Mouse (Mus musculus) CH12.LX (cell line): ENCODE results near the gene Chd4. TPM values are rescaled to one million over a fixed set of nuclear protein-coding genes. Genes with fewer than 3 reads are reported as not detected.

Source experiments
- DNase-seq: peaks from one replicate; pipeline ENCODE4 v3.0.0-alpha.2; 2013; ENCODE audit errors: extremely low read depth
- H3K27ac ChIP-seq: 2 replicates; pipeline ENCODE4 v1.5.1; 2012; ENCODE audit warnings: low read depth, mild to moderate bottlenecking, control low read depth, moderate library complexity; ENCODE audit not compliant: insufficient read depth
- H3K27me3 ChIP-seq: replicated peaks from 2 replicates; pipeline ENCODE3; 2012; ENCODE audit warnings: inconsistent platforms
- H3K36me3 ChIP-seq, 2 experiments: replicated peaks in 1 of 2; 2 replicates each; pipeline versions ENCODE3 to v1.6.1; 2012; ENCODE audit warnings: inconsistent platforms in 1 of 2, low read length in 1 of 2, mild to moderate bottlenecking in 1 of 2, mixed read lengths in 1 of 2, moderate library complexity in 1 of 2; ENCODE audit not compliant: control insufficient read depth in 1 of 2, insufficient read depth in 1 of 2
- H3K4me1 ChIP-seq, 2 experiments: 2 replicates each; pipeline ENCODE4 v1.6.1; 2012; ENCODE audit warnings: inconsistent platforms in 1 of 2, moderate library complexity in 1 of 2; ENCODE audit not compliant: insufficient read depth in 2 of 2, control insufficient read depth in 1 of 2
- H3K4me2 ChIP-seq: 2 replicates; pipeline ENCODE4 v1.6.1; 2012; ENCODE audit warnings: low read depth, mild to moderate bottlenecking, control low read depth; ENCODE audit not compliant: poor library complexity, insufficient read depth, severe bottlenecking
- H3K4me3 ChIP-seq, 3 experiments: fragments of 150-350 bp in 1 of 3; sonication (generic) in 1 of 3; replicated peaks in 1 of 3; 2 replicates each; pipeline versions ENCODE3 to v1.5.1; 2011 to 2012; ENCODE audit warnings: low read depth in 2 of 3, low read length in 2 of 3, mild to moderate bottlenecking in 2 of 3, moderate library complexity in 2 of 3, control low read depth in 1 of 3, improper control_type of control experiment in 1 of 3, inconsistent platforms in 1 of 3, mixed read lengths in 1 of 3; ENCODE audit not compliant: poor library complexity in 1 of 3
- H3K79me2 ChIP-seq: replicated peaks from 2 replicates; pipeline ENCODE4 v1.6.1; 2012; ENCODE audit warnings: mild to moderate bottlenecking, moderate library complexity; ENCODE audit not compliant: control insufficient read depth, poor library complexity, insufficient read depth, severe bottlenecking; ENCODE audit errors: extremely low read depth
- H3K9ac ChIP-seq: 2 replicates; pipeline ENCODE4 v1.6.1; 2012; ENCODE audit warnings: low read depth, mild to moderate bottlenecking, control low read depth, moderate library complexity; ENCODE audit not compliant: insufficient read depth
- H3K9me3 ChIP-seq: replicated peaks from 2 replicates; pipeline ENCODE3; 2012; ENCODE audit warnings: low read length, inconsistent platforms, mixed read lengths
- BHLHE40 ChIP-seq: IDR thresholded peaks from 2 replicates; pipeline ENCODE4 v1.6.1; 2011; ENCODE audit warnings: mild to moderate bottlenecking, low read depth, low read length, improper control_type of control experiment
- CHD2 ChIP-seq: IDR thresholded peaks from 2 replicates; pipeline ENCODE4 v1.6.1; 2011; ENCODE audit warnings: low read length, improper control_type of control experiment
- EP300 ChIP-seq: IDR thresholded peaks from 2 replicates; pipeline ENCODE4 v1.6.1; 2011; ENCODE audit warnings: low read length, improper control_type of control experiment
- ETS1 ChIP-seq: conservative IDR thresholded peaks from 2 replicates; pipeline ENCODE4 v1.6.1; 2012; ENCODE audit warnings: low read depth, mild to moderate bottlenecking, inconsistent platforms, low read length, improper control_type of control experiment, moderate library complexity
- GABPA ChIP-seq: IDR thresholded peaks from 2 replicates; pipeline ENCODE4 v1.6.1; 2012; ENCODE audit warnings: low read depth, low read length, improper control_type of control experiment, inconsistent platforms; ENCODE audit not compliant: insufficient replicate concordance
- HCFC1 ChIP-seq: IDR thresholded peaks from 2 replicates; pipeline ENCODE4 v1.6.1; 2012; ENCODE audit warnings: low read depth, mild to moderate bottlenecking, inconsistent platforms, low read length, improper control_type of control experiment
- IRF4 ChIP-seq: IDR thresholded peaks from 2 replicates; pipeline ENCODE4 v1.6.1; 2014; ENCODE audit warnings: low read depth, mild to moderate bottlenecking, inconsistent platforms, low read length, improper control_type of control experiment
- JUN ChIP-seq: IDR thresholded peaks from 2 replicates; pipeline ENCODE4 v1.6.1; 2011; ENCODE audit warnings: low read depth, mild to moderate bottlenecking, low read length, improper control_type of control experiment, moderate library complexity; ENCODE audit not compliant: insufficient read depth
- JUND ChIP-seq: conservative IDR thresholded peaks from 2 replicates; pipeline ENCODE4 v1.6.1; 2011; ENCODE audit warnings: low read depth, low read length, improper control_type of control experiment
- KAT2A ChIP-seq: IDR thresholded peaks from 2 replicates; pipeline ENCODE4 v1.6.1; 2012; ENCODE audit warnings: low read length, improper control_type of control experiment, inconsistent platforms; ENCODE audit not compliant: insufficient replicate concordance
- MAX ChIP-seq: IDR thresholded peaks from 2 replicates; pipeline ENCODE4 v1.6.1; 2011; ENCODE audit warnings: low read length, improper control_type of control experiment
- MAZ ChIP-seq: IDR thresholded peaks from 2 replicates; pipeline ENCODE4 v1.6.1; 2012; ENCODE audit warnings: low read depth, mild to moderate bottlenecking, inconsistent platforms, low read length, improper control_type of control experiment, moderate library complexity
- NELFE ChIP-seq: IDR thresholded peaks from 2 replicates; pipeline ENCODE4 v1.6.1; 2011; ENCODE audit warnings: low read depth, low read length, improper control_type of control experiment
- POLR2AphosphoS2 ChIP-seq: IDR thresholded peaks from 2 replicates; pipeline ENCODE4 v1.6.1; 2011; ENCODE audit warnings: low read depth, low read length, improper control_type of control experiment
- RAD21 ChIP-seq: IDR thresholded peaks from 2 replicates; pipeline ENCODE4 v1.6.1; 2011; ENCODE audit warnings: low read depth, mild to moderate bottlenecking, low read length, improper control_type of control experiment, moderate library complexity
- SIN3A ChIP-seq: IDR thresholded peaks from 2 replicates; pipeline ENCODE4 v1.6.1; 2012; ENCODE audit warnings: low read length, improper control_type of control experiment, inconsistent platforms
- SMC3 ChIP-seq: IDR thresholded peaks from 2 replicates; pipeline ENCODE4 v1.6.1; 2011; ENCODE audit warnings: low read depth, low read length, improper control_type of control experiment
- UBTF ChIP-seq: IDR thresholded peaks from 2 replicates; pipeline ENCODE4 v1.6.1; 2012; ENCODE audit warnings: low read depth, mild to moderate bottlenecking, inconsistent platforms, low read length, improper control_type of control experiment, moderate library complexity
- USF1 ChIP-seq: IDR thresholded peaks from 2 replicates; pipeline ENCODE4 v1.6.1; 2014; ENCODE audit warnings: low read depth, mild to moderate bottlenecking, inconsistent platforms, low read length, improper control_type of control experiment
- ZKSCAN1 ChIP-seq: IDR thresholded peaks from 2 replicates; pipeline ENCODE4 v1.6.1; 2012; ENCODE audit warnings: low read depth, inconsistent platforms, low read length, improper control_type of control experiment, borderline replicate concordance
- ZMIZ1 ChIP-seq: IDR thresholded peaks from 2 replicates; pipeline ENCODE4 v1.6.1; 2012; ENCODE audit warnings: low read depth, mild to moderate bottlenecking, inconsistent platforms, low read length, improper control_type of control experiment
- ZNF384 ChIP-seq: IDR thresholded peaks from 2 replicates; pipeline ENCODE4 v1.6.1; 2012; ENCODE audit warnings: low read depth, low read length, improper control_type of control experiment, inconsistent platforms
- dilution Hi-C: fragments of 300-500 bp; cut with MboI; formaldehyde crosslinking; loops from 2 replicates; pipeline ENCODE4 v1.14.3; 2020; ENCODE audit warnings: low sequenced_read_pairs; ENCODE audit not compliant: extremely low pct_unique_long_range_greater_than_20kb, extremely low pct_ligation_motif_present
- in situ Hi-C: fragments of 300-500 bp; cut with MboI; formaldehyde crosslinking; loops from 3 replicates; pipeline ENCODE4 v1.14.3; 2019; ENCODE audit warnings: low sequenced_read_pairs, low pct_ligation_motif_present, low pct_unique_long_range_greater_than_20kb, mixed read lengths
- polyA plus RNA-seq: library from polyadenylated mRNA; unstranded; fragments of >175 nt; gene quantifications from 2 replicates; pipeline ENCODE4 v1.2.1, GENCODE M21; 2012; ENCODE audit warnings: low read depth; ENCODE audit not compliant: insufficient read length
- total RNA-seq, 2 experiments: library from RNA; depleted of rRNA; stranded (reverse); fragments of 300-350 nt in 1 of 2; fragments of >200 nt in 1 of 2; gene quantifications; 2 replicates each; pipeline ENCODE4 v1.2.3; 2012 to 2014

Gene Chd4
- total and polyA plus RNA-seq, 3 experiments: 72.7 to 200 (median 165) TPM

- Histone ChIP-seq H3K27ac (no peak overlapping the region), H3K9me3 (no peaks in the 10 kb centered on the region), H3K4me2 (no peak overlapping the region), H3K4me3 (no peak overlapping the region), H3K36me3 (peaks cover 64 to 90% of the 10 kb centered on the region in 2 experiments), H3K4me1 (peaks cover 0 to 10% of the 10 kb centered on the region in 2 experiments; a peak in 1 of 4 replicates), H3K27me3 (no peaks in the 10 kb centered on the region), H3K9ac (no peak overlapping the region), H3K79me2 (no peaks in the 10 kb centered on the region)
- DNase-seq: no peak
- TF ChIP-seq KAT2A: no peak
- TF ChIP-seq EP300: no peak
- TF ChIP-seq ZMIZ1: no peak
- no peak for TF ChIP-seq NELFE
- TF ChIP-seq JUND: no peak
- no peak for TF ChIP-seq UBTF
- no peak for TF ChIP-seq GABPA
- TF ChIP-seq ZNF384: no peak
- TF ChIP-seq SIN3A: no peak
- no peak for TF ChIP-seq POLR2AphosphoS2
- no peak for TF ChIP-seq RAD21
- TF ChIP-seq HCFC1: no peak
- no peak for TF ChIP-seq SMC3
- in situ Hi-C loops: no loop called here
- dilution Hi-C loops: no loop called here
These were observed 57.2 kb downstream of the Chd4 start for GRCm38 (mm10) chr6:125153018-125153389.

GRCm38 (mm10) chr6:125153682-125154081, 57.9 kb downstream of the Chd4 start:
- Histone ChIP-seq H3K27ac (no peak overlapping the region), H3K9ac (no peak overlapping the region), H3K79me2 (no peaks in the 10 kb centered on the region), H3K27me3 (no peaks in the 10 kb centered on the region), H3K4me2 (no peak overlapping the region), H3K36me3 (peaks cover 63 to 87% of the 10 kb centered on the region in 2 experiments), H3K4me3 (no peak overlapping the region), H3K9me3 (no peaks in the 10 kb centered on the region), H3K4me1 (peaks cover 0 to 3% of the 10 kb centered on the region in 2 experiments; a peak in 1 of 4 replicates)
- dilution Hi-C loops: no loop called here
- in situ Hi-C loops: no loop called here
- DNase-seq: no peak
- TF ChIP-seq ZNF384: no peak
- no peak for TF ChIP-seq MAX
- TF ChIP-seq USF1: no peak
- no peak for TF ChIP-seq ETS1
- no peak for TF ChIP-seq BHLHE40
- TF ChIP-seq IRF4: no peak
- no peak for TF ChIP-seq GABPA
- no peak for TF ChIP-seq MAZ
- no peak for TF ChIP-seq JUN
- TF ChIP-seq ZKSCAN1: no peak
- no peak for TF ChIP-seq CHD2
